Mouse (Mus musculus): ENCODE measurements at regions not wholly inside any gene's neighbourhood (a gene's known extent, or its start where the extent isn't known, plus 50 kb on each side); places are given as distances from the start of the nearest gene placed in this dataset.

GRCm38 (mm10) chr6:94761341-94761740 lies 61.4 kb upstream of the Lrig1 start:
- TF ChIP-seq POLR2A (IDR thresholded peaks at IDR 0.05; ENCODE audit: borderline replicate concordance, extremely low read depth, low read depth, low read length), result no peak
- no peak for TF ChIP-seq CTCF (IDR thresholded peaks at IDR 0.05; ENCODE audit: insufficient read depth, low read length)

All from lung, adult 2 months (tissue).